Mouse (Mus musculus) adrenal gland, postnatal 14 days (tissue): Measurements from ENCODE around the gene Mrln. TPM values are rescaled to one million over a fixed set of nuclear protein-coding genes. Genes with fewer than 3 reads are reported as not detected.
A peak's percentile ranks its signal among the peaks of the same experiment; 100 is the strongest.

Experiments used
- DNase-seq: peaks from one replicate; pipeline ENCODE4 v3.0.0; 2021; ENCODE audit warnings: mixed read lengths
- long read RNA-seq, 2 experiments: library from polyadenylated mRNA; stranded (forward); transcript quantifications; one replicate each; pipeline ENCODE4 v2.0.0; 2021
- total RNA-seq: library from RNA; stranded (reverse); gene quantifications from 2 replicates; pipeline ENCODE4 v1.2.3, GENCODE M21; 2021

The Mrln gene
- not detected in 2 replicates for total RNA-seq
- long read RNA-seq, experiment 1 = 0 reads
- long read RNA-seq, experiment 2 = 0 reads

- peak; percentile 61 for DNase-seq
These were observed at the start of gene Mrln for GRCm38 (mm10) chr10:70204505-70205399. TSS of gene Mrln (plus strand) at chr10:70204664.

GRCm38 (mm10) chr10:70156431-70157165 lies 47.9 kb upstream of the Mrln start:
- DNase-seq = peak; percentile 34

GRCm38 (mm10) chr10:70159651-70160320 lies 44.7 kb upstream of the Mrln start:
- peak; percentile 33 for DNase-seq

GRCm38 (mm10) chr10:70160811-70161210 lies 43.7 kb upstream of the Mrln start:
- DNase-seq = peak; percentile 54

- no peak for DNase-seq
These were observed 43.0 kb upstream of the Mrln start for GRCm38 (mm10) chr10:70161504-70161903.

GRCm38 (mm10) chr10:70163681-70164080 lies 40.8 kb upstream of the Mrln start:
- peak; percentile 26 for DNase-seq

- peak; percentile 33 for DNase-seq
These were observed 38.6 kb upstream of the Mrln start for GRCm38 (mm10) chr10:70165877-70166276.

GRCm38 (mm10) chr10:70166427-70166826 lies 38.0 kb upstream of the Mrln start:
- no peak for DNase-seq

GRCm38 (mm10) chr10:70167625-70168024 lies 36.8 kb upstream of the Mrln start:
- no peak for DNase-seq

- no peak for DNase-seq
These were observed 36.1 kb upstream of the Mrln start for GRCm38 (mm10) chr10:70168396-70168795.

GRCm38 (mm10) chr10:70169044-70169443 lies 35.4 kb upstream of the Mrln start:
- DNase-seq = no peak

- DNase-seq = peak; percentile 83
These were observed 31.1 kb upstream of the Mrln start for GRCm38 (mm10) chr10:70173314-70173713.

- DNase-seq = no peak
These were observed 29.8 kb upstream of the Mrln start for GRCm38 (mm10) chr10:70174494-70175190.

GRCm38 (mm10) chr10:70180727-70181126 lies 23.7 kb upstream of the Mrln start:
- DNase-seq = no peak

GRCm38 (mm10) chr10:70181279-70181972 lies 23.0 kb upstream of the Mrln start:
- peak; percentile 59 for DNase-seq

GRCm38 (mm10) chr10:70183210-70184080 lies 21.0 kb upstream of the Mrln start:
- DNase-seq = peak; percentile 49

- DNase-seq = peak; percentile 56
These were observed 18.3 kb upstream of the Mrln start for GRCm38 (mm10) chr10:70186136-70186535.

- peak; percentile 54 for DNase-seq
These were observed 17.9 kb upstream of the Mrln start for GRCm38 (mm10) chr10:70186586-70186985.

- DNase-seq = no peak
These were observed 14.6 kb upstream of the Mrln start for GRCm38 (mm10) chr10:70189864-70190263.

- DNase-seq = no peak
These were observed 10.2 kb upstream of the Mrln start for GRCm38 (mm10) chr10:70194283-70194682.
